Mouse (Mus musculus): Measurements from ENCODE around the gene Pcca.

DNA sequence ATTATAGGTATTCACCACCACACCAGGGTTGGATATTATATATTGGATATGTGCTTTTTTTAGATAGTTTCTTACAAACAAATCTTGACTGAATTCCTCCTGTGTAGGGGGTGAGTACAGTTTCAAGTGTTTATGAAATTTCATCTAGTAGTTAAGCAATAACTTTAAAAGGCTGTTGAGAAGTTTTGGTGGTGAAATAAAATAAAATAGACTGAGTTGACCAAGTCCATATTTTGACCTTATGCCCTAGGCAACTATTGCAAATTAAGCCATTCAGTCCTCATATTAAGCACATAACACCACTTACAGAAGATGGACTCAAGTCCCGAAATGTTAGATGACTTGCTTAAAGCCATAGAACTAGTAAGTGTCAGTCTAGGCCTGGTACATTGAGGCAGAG, 1.9 kb downstream of the Pcca start:
- no peak for TF ChIP-seq MAFK (IDR thresholded peaks at IDR 0.05; ENCODE audit: insufficient read depth, low read depth, low read length)
- no peak for TF ChIP-seq ZC3H11A (IDR thresholded peaks at IDR 0.05; ENCODE audit: borderline replicate concordance, low read depth, low read length)
- no peak for TF ChIP-seq HCFC1 (IDR thresholded peaks at IDR 0.05; ENCODE audit: borderline replicate concordance, insufficient read depth, low read length)
- no peak for TF ChIP-seq ZNF384 (IDR thresholded peaks at IDR 0.05; ENCODE audit: low read depth, low read length)
- no peak for TF ChIP-seq CHD2 (IDR thresholded peaks at IDR 0.05; ENCODE audit: low read depth, low read length)

All from ES-E14 (cell line).